Comparison of ENCODE assay signal across 11 mouse cellular contexts in genomic region chr12:8489098-8489497, GRCm38 (mm10).
"Had no signal": no experiment of that assay in that cellular context is flagged by ENCODE, and none has a peak within 500 bp of the region (broad histone marks: within the 10 kb centered on the region; RNA-seq: fewer than 3 reads in every experiment).

No protein-coding gene starts in this region.

- DNase-seq: thymus, postnatal 4 days had no signal

- H3K4me2 ChIP-seq: intestine, embryonic 15.5 days; liver, embryonic 11.5 days; liver, embryonic 15.5 days; lung, embryonic 15.5 days; midbrain, embryonic 12.5 days; neural tube, embryonic 12.5 days had no signal

- H3K27me3 ChIP-seq: intestine, embryonic 15.5 days; liver, embryonic 15.5 days; lung, embryonic 15.5 days; midbrain, embryonic 12.5 days; neural tube, embryonic 12.5 days had no signal

- H3K9ac ChIP-seq: intestine, embryonic 15.5 days; liver, embryonic 15.5 days; lung, embryonic 15.5 days; midbrain, embryonic 12.5 days; neural tube, embryonic 12.5 days had no signal

- H3K4me3 ChIP-seq: intestine, embryonic 15.5 days; left cerebral cortex, adult 2 months; limb, embryonic 10.5 days; liver, embryonic 15.5 days; lung, embryonic 15.5 days; megakaryocyte, embryonic 14.5 days; midbrain, embryonic 12.5 days; neural tube, embryonic 12.5 days had no signal

- H3K9me3 ChIP-seq: intestine, embryonic 15.5 days; limb, embryonic 10.5 days; liver, embryonic 15.5 days; lung, embryonic 15.5 days; megakaryocyte, embryonic 14.5 days; midbrain, embryonic 12.5 days; neural tube, embryonic 12.5 days had no signal

- H3K36me3 ChIP-seq: intestine, embryonic 15.5 days; limb, embryonic 10.5 days; liver, embryonic 15.5 days; lung, embryonic 15.5 days; midbrain, embryonic 12.5 days; neural tube, embryonic 12.5 days had no signal

- H3K4me1 ChIP-seq: limb, embryonic 10.5 days; liver, embryonic 15.5 days had no signal

- H3K27ac ChIP-seq: intestine, embryonic 15.5 days; left cerebral cortex, adult 2 months; liver, embryonic 15.5 days; macrophage; midbrain, embryonic 12.5 days; neural tube, embryonic 12.5 days had no signal
